ENCODE assay signal across 26 mouse cellular contexts in genomic region chr2:101792130-101792529, GRCm38 (mm10).
A peak's percentile ranks its signal among the peaks of the same experiment; 100 is the strongest.
DNase-seq lines count a peak whose midpoint lies in the region; ATAC-seq and TF ChIP-seq lines count a peak whose summit lies in the region.
"Had no signal": no experiment of that assay in that cellular context is flagged by ENCODE, and none has a peak within 500 bp of the region (broad histone marks: within the 10 kb centered on the region; RNA-seq: fewer than 3 reads in every experiment).

No protein-coding gene starts in this region.

- no peak for TF ChIP-seq POLR2A in embryonic fibroblast, embryonic 13.5 days (IDR thresholded peaks at IDR 0.05; ENCODE audit: low read depth, low read length)

- peaks cover 87% of the 10 kb centered on the region for H3K4me1 ChIP-seq in megakaryocyte, embryonic 14.5 days
- H3K4me1 ChIP-seq in embryonic fibroblast, embryonic 13.5 days (ENCODE audit: control insufficient read depth, insufficient read depth, low read length), result peaks cover 6% of the 10 kb centered on the region; the same call in 1 of the 2 replicates

- no peaks in the 10 kb centered on the region for H3K27me3 ChIP-seq in megakaryocyte, embryonic 14.5 days (replicated peaks)
- H3K27me3 ChIP-seq: intestine, embryonic 15.5 days had no signal

- no peak for TF ChIP-seq CTCF in embryonic fibroblast, embryonic 13.5 days (IDR thresholded peaks at IDR 0.05; ENCODE audit: borderline replicate concordance, insufficient read depth, low read length)

- ATAC-seq in megakaryocyte, adult 5-6 weeks (ENCODE audit: poor library complexity, severe bottlenecking), result no peak
- ATAC-seq: forebrain, embryonic 13.5 days; hindbrain, embryonic 16.5 days; intestine, embryonic 15.5 days; liver, embryonic 12.5 days; liver, postnatal 0 days had no signal

- DNase-seq in 3T3-L1 (ENCODE audit: low read depth, low spot score), result peak; percentile 87
- peak; percentile 38 for DNase-seq in Muller cell, postnatal 12 days (ENCODE audit: inconsistent ontology term)
- DNase-seq in cerebellum, adult 9-10 months, result no peak
- DNase-seq in adrenal gland, adult (ENCODE audit: inconsistent age in 2 of 2, low spot score in 1 of 2), result no peak
- DNase-seq: adrenal gland, adult 8-10 months; cerebellum, adult 2 months; cerebellum, postnatal 25 days; gastrocnemius, postnatal 14 days; heart, postnatal 14 days; kidney, adult 2 months; kidney, postnatal 36 days; liver, postnatal 0 days; thymus, postnatal 25 days had no signal

- H3K27ac ChIP-seq in embryonic fibroblast, embryonic 13.5 days (ENCODE audit: insufficient read depth, low read length), result peak overlapping the region; percentile 38; the same call in 1 of the 2 replicates
- H3K27ac ChIP-seq: forebrain, embryonic 13.5 days; hindbrain, embryonic 10.5 days; intestine, embryonic 15.5 days; layer of hippocampus, adult 2 months; left cerebral cortex, adult 2 months; liver, embryonic 12.5 days; macrophage; neural tube, embryonic 13.5 days had no signal

- peaks cover 84% of the 10 kb centered on the region for H3K36me3 ChIP-seq in megakaryocyte, embryonic 14.5 days (replicated peaks; ENCODE audit: low read length)
- H3K36me3 ChIP-seq: G1E; intestine, embryonic 15.5 days; liver, embryonic 12.5 days; neural tube, embryonic 13.5 days had no signal

- H3K4me3 ChIP-seq in megakaryocyte, embryonic 14.5 days (replicated peaks), result peak overlapping the region; percentile 64
- H3K4me3 ChIP-seq in embryonic fibroblast, embryonic 13.5 days (ENCODE audit: insufficient read depth, low read length), result no peak overlapping the region
- H3K4me3 ChIP-seq: forebrain, embryonic 13.5 days; hindbrain, embryonic 10.5 days; intestine, embryonic 15.5 days; layer of hippocampus, adult 2 months; left cerebral cortex, adult 2 months; liver, embryonic 12.5 days; neural tube, embryonic 13.5 days had no signal

- H3K9me3 ChIP-seq in megakaryocyte, embryonic 14.5 days, result no peaks in the 10 kb centered on the region
- H3K9me3 ChIP-seq: forebrain, embryonic 13.5 days; G1E; hindbrain, embryonic 10.5 days; intestine, embryonic 15.5 days; liver, embryonic 12.5 days; neural tube, embryonic 13.5 days had no signal

Comparison
In these comparisons a context has a peak if more than half of its experiments do, and no peak if none do; other contexts are left out.
1. DNase-seq: peak in 3T3-L1 (single experiment) and Muller cell, postnatal 12 days (single experiment); none in cerebellum, adult 9-10 months (single experiment) and adrenal gland, adult (0 of 2).